Comparison of ENCODE assay signal across 21 mouse cellular contexts in genomic region chr10:85451629-85452368, GRCm38 (mm10).
A peak's percentile ranks its signal among the peaks of the same experiment; 100 is the strongest.
DNase-seq lines count a peak whose midpoint lies in the region; ATAC-seq and TF ChIP-seq lines count a peak whose summit lies in the region.
"Had no signal": no experiment of that assay in that cellular context is flagged by ENCODE, and none has a peak within 500 bp of the region (broad histone marks: within the 10 kb centered on the region; RNA-seq: fewer than 3 reads in every experiment).

No protein-coding gene starts in this region.

- H3K4me3 ChIP-seq in forebrain, embryonic 12.5 days (replicated peaks): no peak overlapping the region
- H3K4me3 ChIP-seq in forebrain, embryonic 10.5 days: no peak overlapping the region
- H3K4me3 ChIP-seq in ES-E14 (ENCODE audit: insufficient read depth in 1 of 2, low read depth in 1 of 2, low read length in 2 of 2, poor library complexity in 1 of 2, severe bottlenecking in 1 of 2): no peak overlapping the region
- H3K4me3 ChIP-seq in hindbrain, embryonic 15.5 days: no peak overlapping the region
- no peak overlapping the region for H3K4me3 ChIP-seq in intestine, embryonic 15.5 days (replicated peaks)
- H3K4me3 ChIP-seq in kidney, adult 2 months (ENCODE audit: insufficient read depth, low read depth, low read length): no peak overlapping the region
- H3K4me3 ChIP-seq: heart, embryonic 13.5 days; limb, embryonic 13.5 days; neural tube, embryonic 15.5 days had no signal

- no peaks in the 10 kb centered on the region for H3K9me3 ChIP-seq in forebrain, embryonic 12.5 days
- H3K9me3 ChIP-seq in forebrain, embryonic 10.5 days: peaks cover 4% of the 10 kb centered on the region; the same call in 1 of the 2 replicates
- H3K9me3 ChIP-seq in ES-E14 (ENCODE audit: control insufficient read depth, insufficient read depth, low read depth, low read length): no peaks in the 10 kb centered on the region
- no peaks in the 10 kb centered on the region for H3K9me3 ChIP-seq in hindbrain, embryonic 15.5 days
- H3K9me3 ChIP-seq in intestine, embryonic 15.5 days: no peaks in the 10 kb centered on the region
- H3K9me3 ChIP-seq: heart, embryonic 13.5 days; limb, embryonic 13.5 days; neural tube, embryonic 15.5 days had no signal

- no peak for TF ChIP-seq CTCF in kidney, adult 2 months (conservative IDR thresholded peaks at IDR 0.05; ENCODE audit: insufficient read depth, insufficient read length, low read depth, low read length)

- peak; percentile 53; the same call in 1 of the 2 replicates for ATAC-seq in forebrain, embryonic 12.5 days (ENCODE audit: low FRiP score)
- no peak for ATAC-seq in hindbrain, embryonic 15.5 days (ENCODE audit: low FRiP score, low read depth)
- no peak for ATAC-seq in intestine, embryonic 15.5 days
- ATAC-seq: CD4-positive, CD25-positive, alpha-beta regulatory T cell, adult 4 months; lung, postnatal 0 days had no signal

- DNase-seq in forebrain, embryonic 10.5 days (ENCODE audit: extremely low spot score, low spot score): no peak
- DNase-seq in ES-E14 (ENCODE audit: low read depth, low spot score): peak; percentile 79
- DNase-seq in embryo, embryonic 11 days: peak; percentile 20
- no peak for DNase-seq in kidney, adult 2 months
- no peak for DNase-seq in gastrocnemius, postnatal 4 days (ENCODE audit: low spot score in 2 of 2)
- DNase-seq: adrenal gland, postnatal 25 days; cerebellum, adult 8-10 months; heart, postnatal 36 days; kidney, adult 11 months; kidney, postnatal 25 days; layer of hippocampus, adult 9-11 months had no signal

- H3K4me2 ChIP-seq in forebrain, embryonic 12.5 days: no peak overlapping the region
- H3K4me2 ChIP-seq in hindbrain, embryonic 15.5 days: no peak overlapping the region
- no peak overlapping the region for H3K4me2 ChIP-seq in intestine, embryonic 15.5 days (replicated peaks)
- H3K4me2 ChIP-seq: heart, embryonic 13.5 days; limb, embryonic 13.5 days; midbrain, embryonic 11.5 days; neural tube, embryonic 15.5 days had no signal

- TF ChIP-seq POLR2A in kidney, adult 2 months (IDR thresholded peaks at IDR 0.05; ENCODE audit: low read depth, low read length): no peak

- H3K27ac ChIP-seq in forebrain, embryonic 12.5 days: no peak overlapping the region
- H3K27ac ChIP-seq in forebrain, embryonic 10.5 days: no peak overlapping the region
- H3K27ac ChIP-seq in ES-E14 (ENCODE audit: insufficient read depth, low read depth, low read length, poor library complexity, severe bottlenecking): no peak overlapping the region
- 0 out of 2 replicates have a peak overlapping the region, but pooled peaks have one; percentile 5 for H3K27ac ChIP-seq in hindbrain, embryonic 15.5 days (replicated peaks)
- no peak overlapping the region for H3K27ac ChIP-seq in intestine, embryonic 15.5 days
- no peak overlapping the region for H3K27ac ChIP-seq in kidney, adult 2 months (ENCODE audit: insufficient read depth, low read depth, low read length)
- H3K27ac ChIP-seq: heart, embryonic 13.5 days; limb, embryonic 13.5 days; liver, embryonic 14.5 days; neural tube, embryonic 15.5 days had no signal

- 25% methylated on average over 8 of the region's 8 CpGs for WGBS in forebrain, embryonic 12.5 days
- 45% methylated on average over 8 of the region's 8 CpGs for WGBS in forebrain, embryonic 10.5 days
- WGBS in hindbrain, embryonic 15.5 days: 35% methylated on average over 8 of the region's 8 CpGs
- WGBS in intestine, embryonic 15.5 days: 30% methylated on average over 8 of the region's 8 CpGs
- 30% methylated on average over 8 of the region's 8 CpGs for WGBS in kidney, adult 2 months

- H3K4me1 ChIP-seq in forebrain, embryonic 12.5 days: peaks cover 6% of the 10 kb centered on the region
- H3K4me1 ChIP-seq in forebrain, embryonic 10.5 days: peaks cover 22% of the 10 kb centered on the region
- peaks cover 4 to 19% of the 10 kb centered on the region in 2 experiments; a peak in 2 of 4 replicates for H3K4me1 ChIP-seq in ES-E14 (ENCODE audit: control insufficient read depth in 2 of 2, insufficient read depth in 2 of 2, low read length in 2 of 2, poor library complexity in 1 of 2)
- H3K4me1 ChIP-seq in hindbrain, embryonic 15.5 days (replicated peaks): peaks cover 10% of the 10 kb centered on the region
- no peaks in the 10 kb centered on the region for H3K4me1 ChIP-seq in intestine, embryonic 15.5 days (replicated peaks)
- no peaks in the 10 kb centered on the region for H3K4me1 ChIP-seq in kidney, adult 2 months (ENCODE audit: control insufficient read depth, insufficient read depth, low read length)
- H3K4me1 ChIP-seq: heart, embryonic 13.5 days had no signal

- in situ Hi-C loops in ES-E14 (cut with MboI; ENCODE audit: low sequenced_read_pairs in 2 of 2, unreplicated experiment in 2 of 2): no loop called here

- H3K27me3 ChIP-seq in forebrain, embryonic 12.5 days: peaks cover 53% of the 10 kb centered on the region
- peaks cover 80% of the 10 kb centered on the region for H3K27me3 ChIP-seq in forebrain, embryonic 10.5 days (ENCODE audit: poor library complexity, severe bottlenecking)
- no peaks in the 10 kb centered on the region; the same call in 1 of the 2 replicates for H3K27me3 ChIP-seq in hindbrain, embryonic 15.5 days
- no peaks in the 10 kb centered on the region for H3K27me3 ChIP-seq in intestine, embryonic 15.5 days (replicated peaks)
- no peaks in the 10 kb centered on the region for H3K27me3 ChIP-seq in kidney, adult 2 months (replicated peaks; ENCODE audit: control insufficient read depth, insufficient read depth, low read length)
- H3K27me3 ChIP-seq: limb, embryonic 13.5 days; neural tube, embryonic 15.5 days had no signal

- H3K36me3 ChIP-seq in forebrain, embryonic 12.5 days (replicated peaks): no peaks in the 10 kb centered on the region
- H3K36me3 ChIP-seq in forebrain, embryonic 10.5 days (replicated peaks): no peaks in the 10 kb centered on the region
- H3K36me3 ChIP-seq in ES-E14 (ENCODE audit: control insufficient read depth, insufficient read depth, low read length, poor library complexity, severe bottlenecking): no peaks in the 10 kb centered on the region; the same call in 1 of the 2 replicates
- no peaks in the 10 kb centered on the region for H3K36me3 ChIP-seq in hindbrain, embryonic 15.5 days
- H3K36me3 ChIP-seq in intestine, embryonic 15.5 days: no peaks in the 10 kb centered on the region
- no peaks in the 10 kb centered on the region for H3K36me3 ChIP-seq in kidney, adult 2 months (ENCODE audit: control insufficient read depth, insufficient read depth, low read length)
- H3K36me3 ChIP-seq: heart, embryonic 13.5 days; limb, embryonic 13.5 days; neural tube, embryonic 15.5 days had no signal

- no peak overlapping the region for H3K9ac ChIP-seq in forebrain, embryonic 12.5 days
- H3K9ac ChIP-seq in ES-E14 (ENCODE audit: insufficient read depth, low read depth, low read length, poor library complexity, severe bottlenecking): no peak overlapping the region
- H3K9ac ChIP-seq in hindbrain, embryonic 15.5 days: no peak overlapping the region
- H3K9ac ChIP-seq in intestine, embryonic 15.5 days: no peak overlapping the region
- H3K9ac ChIP-seq: heart, embryonic 13.5 days; limb, embryonic 13.5 days; liver, embryonic 14.5 days; neural tube, embryonic 15.5 days had no signal

TF ChIP-seq in ES-E14, 5 proteins besides CTCF, POLR2A, EP300 and RAD21:
- TF ChIP-seq MAFK (IDR thresholded peaks at IDR 0.05; ENCODE audit: insufficient read depth, low read depth, low read length) (no peak; the same call in 1 of the 2 replicates), HCFC1 (IDR thresholded peaks at IDR 0.05; ENCODE audit: borderline replicate concordance, insufficient read depth, low read length) (no peak), CHD2 (IDR thresholded peaks at IDR 0.05; ENCODE audit: low read depth, low read length) (peak; percentile 9; the same call in 1 of the 2 replicates)
TF ChIP-seq in ES-E14: peak in this region for 1.

Comparison
In these comparisons a context has a peak if more than half of its experiments do, and no peak if none do; other contexts are left out.
1. DNase-seq: peak in ES-E14 (single experiment) and embryo, embryonic 11 days (single experiment); none in forebrain, embryonic 10.5 days (single experiment), kidney, adult 2 months (single experiment) and gastrocnemius, postnatal 4 days (0 of 2).